Mouse (Mus musculus): Measurements from ENCODE around the gene Surf2.
A peak's percentile ranks its signal among the peaks of the same experiment; 100 is the strongest.

The Surf2 gene

GRCm38 (mm10) chr2:26960756-26961155 lies 44.6 kb downstream of the Surf2 start:
- no peak for DNase-seq (ENCODE audit: low spot score in 2 of 2)

GRCm38 (mm10) chr2:26963923-26964723 lies 48.0 kb downstream of the Surf2 start, which contains the start of gene Rexo4:
TSS of gene Rexo4 (minus strand) at chr2:26964386.
- DNase-seq (ENCODE audit: low spot score in 2 of 2): peak; percentile 96 to 97

- peak in 1 of 2 experiments; percentile 23 for DNase-seq (ENCODE audit: low spot score in 2 of 2)
Observed at GRCm38 (mm10) chr2:26964724-26965370, 48.7 kb downstream of the Surf2 start.

- DNase-seq (ENCODE audit: low spot score in 2 of 2): no peak
Observed at GRCm38 (mm10) chr2:26967262-26967661, 51.1 kb downstream of the Surf2 start.

All from right cerebral cortex, postnatal 10 days (tissue).